In the genomic region with DNA sequence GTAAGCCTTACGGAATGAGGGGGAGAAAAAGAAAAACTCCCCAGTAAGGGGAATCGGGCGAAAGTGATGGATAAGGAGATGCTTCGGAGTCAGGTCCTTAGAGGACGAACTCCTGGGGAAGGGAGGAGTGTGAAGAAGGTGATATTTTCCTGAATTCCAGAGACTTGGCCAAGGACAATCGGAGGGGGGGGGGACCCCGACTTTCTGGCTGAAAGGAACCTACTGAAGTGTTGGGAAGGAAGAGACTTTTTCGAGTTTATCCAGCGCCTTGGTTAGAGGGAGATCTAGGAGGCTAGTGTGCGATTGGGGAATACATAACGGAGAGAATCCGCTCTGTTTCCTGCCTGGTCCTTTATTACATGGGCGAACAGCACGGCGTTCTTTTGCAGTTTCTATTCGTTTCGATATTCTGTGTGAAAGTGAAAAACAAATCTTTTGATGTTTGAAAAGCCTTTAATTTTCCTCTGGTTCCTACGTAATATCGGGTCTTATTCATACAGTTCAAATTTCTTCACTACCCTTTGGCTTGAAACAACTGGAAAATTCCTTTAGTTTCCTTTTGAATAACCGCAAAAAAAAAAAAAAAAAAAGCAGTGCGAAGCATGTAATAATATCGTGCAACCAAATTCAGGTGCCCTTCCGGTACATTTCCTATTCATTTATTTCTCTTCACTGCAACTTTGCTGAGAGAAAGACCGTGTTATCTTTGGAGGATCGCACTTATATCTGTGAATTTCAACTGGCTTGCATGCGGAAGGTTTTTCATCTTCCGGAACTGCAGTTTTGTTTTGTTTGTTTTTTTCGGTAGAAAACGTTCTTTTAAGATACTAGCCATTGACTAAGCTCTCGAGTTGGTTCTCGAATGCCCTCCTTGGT, we compare ENCODE assay signal across 8 mouse cellular contexts. TPM values are rescaled to one million over a fixed set of nuclear protein-coding genes. Genes with fewer than 3 reads are reported as not detected.
DNase-seq lines count a peak whose midpoint lies in the region; ATAC-seq and TF ChIP-seq lines count a peak whose summit lies in the region.

No protein-coding gene starts in this region.

- peaks cover 5% of the 10 kb centered on the region; the same call in 1 of the 2 replicates for H3K36me3 ChIP-seq in hindbrain, embryonic 10.5 days
- no peaks in the 10 kb centered on the region for H3K36me3 ChIP-seq in liver, postnatal 0 days (replicated peaks; ENCODE audit: insufficient read depth, low read length)

- H3K27me3 ChIP-seq in hindbrain, embryonic 10.5 days (ENCODE audit: insufficient read depth, poor library complexity, severe bottlenecking) = no peaks in the 10 kb centered on the region
- no peaks in the 10 kb centered on the region for H3K27me3 ChIP-seq in liver, postnatal 0 days (ENCODE audit: insufficient read depth, low read length)

- no peak overlapping the region for H3K27ac ChIP-seq in cortical plate, adult 2 months (ENCODE audit: insufficient read depth, low read length)
- H3K27ac ChIP-seq in hindbrain, embryonic 10.5 days = peak overlapping the region; percentile 96
- peak overlapping the region; percentile 86; the same call in 1 of the 2 replicates for H3K27ac ChIP-seq in liver, postnatal 0 days (ENCODE audit: low read depth)

- no peak for ATAC-seq in liver, postnatal 0 days
- no peak for ATAC-seq in granulocyte monocyte progenitor cell, adult 5-6 weeks (replicated peaks; ENCODE audit: poor library complexity, severe bottlenecking)

- peak overlapping the region; percentile 79 for H3K4me2 ChIP-seq in liver, postnatal 0 days (ENCODE audit: low read depth, low read length)

- peak; percentile 7 for DNase-seq in cerebellum, adult 9-11 months
- DNase-seq in cerebellum, adult 11 months = no peak
- peak; percentile 48 for DNase-seq in 416B (ENCODE audit: low read depth)
- peak; percentile 17 for DNase-seq in hindbrain, embryonic 10.5 days (ENCODE audit: low spot score)
- DNase-seq in liver, postnatal 0 days = peak; percentile 20
- DNase-seq in thymus, postnatal 25 days = peak; percentile 23

- peak overlapping the region; percentile 80 for H3K4me3 ChIP-seq in cortical plate, adult 2 months (ENCODE audit: insufficient read depth, low read length)
- H3K4me3 ChIP-seq in hindbrain, embryonic 10.5 days = peak overlapping the region; percentile 69
- peak overlapping the region; percentile 76 for H3K4me3 ChIP-seq in liver, postnatal 0 days (ENCODE audit: low read depth, low read length)

- 19% methylated on average over 31 of the region's 31 CpGs for WGBS in hindbrain, embryonic 10.5 days
- 16% methylated on average over 31 of the region's 31 CpGs for WGBS in liver, postnatal 0 days (ENCODE audit: insufficient replicate concordance)

- no peak for TF ChIP-seq POLR2A in cortical plate, adult 2 months (IDR thresholded peaks at IDR 0.05; ENCODE audit: extremely low read depth, insufficient read depth, low read length)

- no peak for TF ChIP-seq CTCF in cortical plate, adult 2 months (IDR thresholded peaks at IDR 0.05; ENCODE audit: extremely low read depth, insufficient read depth, low read length)
- no peak for TF ChIP-seq CTCF in liver, postnatal 0 days (IDR thresholded peaks at IDR 0.05; ENCODE audit: low read depth)

- no peak for TF ChIP-seq EP300 in liver, postnatal 0 days (IDR thresholded peaks at IDR 0.05; ENCODE audit: low read depth)

- no peaks in the 10 kb centered on the region for H3K4me1 ChIP-seq in cortical plate, adult 2 months (ENCODE audit: control insufficient read depth, insufficient read depth, low read length)
- 0 out of 2 replicates have a peak, but pooled peaks cover 8% of the 10 kb centered on the region for H3K4me1 ChIP-seq in hindbrain, embryonic 10.5 days (replicated peaks)
- H3K4me1 ChIP-seq in liver, postnatal 0 days (ENCODE audit: insufficient read depth) = no peaks in the 10 kb centered on the region

- H3K9me3 ChIP-seq in hindbrain, embryonic 10.5 days = no peaks in the 10 kb centered on the region
- H3K9me3 ChIP-seq in liver, postnatal 0 days (ENCODE audit: low read length) = no peaks in the 10 kb centered on the region

- H3K9ac ChIP-seq in liver, postnatal 0 days (replicated peaks) = peak overlapping the region; percentile 79

RNA-seq across cellular contexts. Expression of gene Phf6, which starts 1.0 kb away (rescaled TPM):
- 11.8 and 12.9 TPM in 2 replicates for polyA plus RNA-seq in cortical plate, adult 2 months (2012; rRNA removed)
- 70.8 and 92.4 TPM in 2 replicates for polyA plus RNA-seq in hindbrain, embryonic 10.5 days (2016; fragmentation: Nextera tagmentation; extraction: Ambion mirVana)
- 3.7 and 4.2 TPM in 2 replicates for polyA plus RNA-seq in liver, postnatal 0 days (2015; fragmentation: Nextera tagmentation; extraction: Ambion mirVana)
- total RNA-seq in granulocyte monocyte progenitor cell, adult 5-6 weeks (2014; fragmentation: Nextera tagmentation) = 26.8 and 37.3 TPM in 2 replicates
- 36.9 and 44.8 TPM in 2 replicates for total RNA-seq in granulocyte monocyte progenitor cell, adult 5-6 weeks (2017)
